Mouse (Mus musculus) limb, embryonic 14.5 days (tissue): Measurements from ENCODE around the gene Ift27. TPM values are rescaled to one million over a fixed set of nuclear protein-coding genes. Genes with fewer than 3 reads are reported as not detected.

Source experiments
- ATAC-seq: fragments of 200-750 bp; cut with Nextera tagmentation; 2 replicates; pipeline ENCODE4 v1.8.0; 2017; ENCODE audit warnings: low read depth, moderate number of reproducible peaks, moderate TSS enrichment; ENCODE audit not compliant: low FRiP score
- DNase-seq: peaks from one replicate; pipeline ENCODE4 v3.0.0-alpha.2; 2015; ENCODE audit warnings: low spot score
- H3K27ac ChIP-seq: fragments of 300-500 bp; sonication (generic); replicated peaks from 2 replicates; pipeline ENCODE4 v1.5.1; 2014; ENCODE audit warnings: low read depth, mild to moderate bottlenecking, low read length, moderate library complexity, mixed read lengths
- H3K27me3 ChIP-seq: fragments of 300-500 bp; sonication (generic); 2 replicates; pipeline ENCODE4 v1.6.1; 2014; ENCODE audit warnings: low read length, mixed read lengths; ENCODE audit not compliant: control insufficient read depth, insufficient read depth
- H3K36me3 ChIP-seq: fragments of 300-500 bp; sonication (generic); 2 replicates; pipeline ENCODE4 v1.6.1; 2014; ENCODE audit warnings: mild to moderate bottlenecking, low read length, moderate library complexity, mixed read lengths; ENCODE audit not compliant: control insufficient read depth, insufficient read depth
- H3K4me1 ChIP-seq: fragments of 300-500 bp; sonication (generic); 2 replicates; pipeline ENCODE4 v1.6.1; 2014; ENCODE audit warnings: antibody characterized with exemption, low read length, mixed read lengths; ENCODE audit not compliant: control insufficient read depth, insufficient read depth
- H3K4me2 ChIP-seq: fragments of 300-500 bp; sonication (generic); replicated peaks from 2 replicates; pipeline ENCODE4 v1.6.1; 2014; ENCODE audit warnings: low read depth, mild to moderate bottlenecking, low read length, moderate library complexity; ENCODE audit not compliant: severe bottlenecking
- H3K4me3 ChIP-seq: fragments of 300-500 bp; sonication (generic); replicated peaks from 2 replicates; pipeline ENCODE4 v1.5.1; 2014; ENCODE audit warnings: low read length
- H3K9ac ChIP-seq: fragments of 300-500 bp; sonication (generic); 2 replicates; pipeline ENCODE4 v1.6.1; 2014; ENCODE audit warnings: mild to moderate bottlenecking, low read depth, low read length, moderate library complexity; ENCODE audit not compliant: severe bottlenecking
- H3K9me3 ChIP-seq: fragments of 300-500 bp; sonication (generic); 2 replicates; pipeline ENCODE4 v1.6.1; 2016; ENCODE audit warnings: low read length; ENCODE audit not compliant: control insufficient read depth
- POLR2A ChIP-seq: fragments of 200-500 bp; IDR thresholded peaks from 2 replicates; pipeline ENCODE4 v1.8.0; 2012; ENCODE audit warnings: inconsistent platforms, mild to moderate bottlenecking, moderate library complexity, borderline replicate concordance; ENCODE audit not compliant: insufficient read depth, insufficient read length; ENCODE audit errors: extremely low read depth
- WGBS: fragments of 180-500 bp; shearing (Covaris S2); extraction: QIAGEN DNeasy Blood & Tissue Kit; methylation state at CpG from one replicate; pipeline ENCODE4 v1.1.7; 2014; 5-methylcytosine and 5-hydroxymethylcytosine counted together
- polyA plus RNA-seq, 2 experiments: library from polyadenylated mRNA; depleted of rRNA in 1 of 2; stranded (reverse) in 1 of 2; unstranded in 1 of 2; fragments of >200 nt; fragmentation: Nextera tagmentation in 1 of 2; extraction: Ambion mirVana in 1 of 2; gene quantifications; 2 replicates each; pipeline versions ENCODE4 v1.2.1 to v1.2.3; 2012 to 2014

The Ift27 gene
- polyA plus RNA-seq, 2 experiments: 45.3 to 98.1 TPM

- Histone ChIP-seq H3K9me3 (no peaks in the 10 kb centered on the region), H3K4me1 (no peaks in the 10 kb centered on the region), H3K4me3 (no peak overlapping the region), H3K9ac (no peak overlapping the region), H3K27ac (no peak overlapping the region), H3K36me3 (no peaks in the 10 kb centered on the region), H3K27me3 (no peaks in the 10 kb centered on the region), H3K4me2 (no peak overlapping the region)
- no peak for ATAC-seq
- WGBS: 79% methylated on average over 3 of the region's 3 CpGs
- no peak for TF ChIP-seq POLR2A
- no peak for DNase-seq
These were observed 14.6 kb upstream of the Ift27 start for GRCm38 (mm10) chr15:78188546-78188945.

- H3K27ac ChIP-seq: no peak overlapping the region
- H3K9ac ChIP-seq: no peak overlapping the region
- ATAC-seq (no peak), DNase-seq (no peak)
- H3K36me3 ChIP-seq: no peaks in the 10 kb centered on the region
- WGBS: 54% methylated on average over 5 of the region's 5 CpGs
- TF ChIP-seq POLR2A: no peak
- no peak overlapping the region for H3K4me2 ChIP-seq
- H3K4me1 ChIP-seq: no peaks in the 10 kb centered on the region
- H3K27me3 ChIP-seq: 0 out of 2 replicates have a peak, but pooled peaks cover 6% of the 10 kb centered on the region
- no peak overlapping the region for H3K4me3 ChIP-seq
- no peaks in the 10 kb centered on the region for H3K9me3 ChIP-seq
These were observed 13.0 kb upstream of the Ift27 start for GRCm38 (mm10) chr15:78186906-78187305.

GRCm38 (mm10) chr15:78185609-78186008 lies 11.7 kb upstream of the Ift27 start:
- H3K9me3 ChIP-seq: no peaks in the 10 kb centered on the region
- H3K27ac ChIP-seq: no peak overlapping the region
- H3K4me3 ChIP-seq: no peak overlapping the region
- DNase-seq (no peak), ATAC-seq (no peak)
- 0 out of 2 replicates have a peak, but pooled peaks cover 6% of the 10 kb centered on the region for H3K27me3 ChIP-seq
- no peaks in the 10 kb centered on the region for H3K36me3 ChIP-seq
- WGBS: 88% methylated on average over 4 of the region's 4 CpGs
- H3K9ac ChIP-seq: no peak overlapping the region
- H3K4me2 ChIP-seq: no peak overlapping the region
- TF ChIP-seq POLR2A: no peak
- no peaks in the 10 kb centered on the region for H3K4me1 ChIP-seq

DNA sequence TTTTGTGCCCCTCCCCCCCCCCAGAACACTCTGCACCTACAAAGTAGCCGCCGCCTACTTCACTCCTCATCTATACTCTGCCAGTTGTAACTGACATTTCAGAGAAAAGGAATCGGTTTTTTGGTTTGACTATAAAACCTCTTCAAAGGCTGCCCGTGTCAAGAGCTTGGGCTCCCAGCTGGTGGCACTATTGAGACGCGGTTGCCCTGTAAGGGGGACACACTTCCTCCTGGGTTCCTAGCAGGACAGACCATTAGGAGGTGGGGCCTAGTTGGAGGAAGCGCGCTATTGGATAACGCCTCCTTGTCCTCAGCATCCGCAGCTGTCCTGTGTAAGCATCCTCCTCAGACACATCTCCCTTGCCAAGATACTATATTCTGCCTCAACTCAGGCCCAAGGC lies 10.9 kb upstream of the Ift27 start:
- Histone ChIP-seq H3K4me2 (no peak overlapping the region), H3K36me3 (no peaks in the 10 kb centered on the region), H3K4me3 (no peak overlapping the region), H3K4me1 (no peaks in the 10 kb centered on the region), H3K9me3 (no peaks in the 10 kb centered on the region), H3K9ac (no peak overlapping the region), H3K27me3 (0 out of 2 replicates have a peak, but pooled peaks cover 6% of the 10 kb centered on the region), H3K27ac (no peak overlapping the region)
- no peak for TF ChIP-seq POLR2A
- no peak for ATAC-seq
- DNase-seq: peak; percentile 52
- 1% methylated on average over 10 of the region's 10 CpGs for WGBS

DNA sequence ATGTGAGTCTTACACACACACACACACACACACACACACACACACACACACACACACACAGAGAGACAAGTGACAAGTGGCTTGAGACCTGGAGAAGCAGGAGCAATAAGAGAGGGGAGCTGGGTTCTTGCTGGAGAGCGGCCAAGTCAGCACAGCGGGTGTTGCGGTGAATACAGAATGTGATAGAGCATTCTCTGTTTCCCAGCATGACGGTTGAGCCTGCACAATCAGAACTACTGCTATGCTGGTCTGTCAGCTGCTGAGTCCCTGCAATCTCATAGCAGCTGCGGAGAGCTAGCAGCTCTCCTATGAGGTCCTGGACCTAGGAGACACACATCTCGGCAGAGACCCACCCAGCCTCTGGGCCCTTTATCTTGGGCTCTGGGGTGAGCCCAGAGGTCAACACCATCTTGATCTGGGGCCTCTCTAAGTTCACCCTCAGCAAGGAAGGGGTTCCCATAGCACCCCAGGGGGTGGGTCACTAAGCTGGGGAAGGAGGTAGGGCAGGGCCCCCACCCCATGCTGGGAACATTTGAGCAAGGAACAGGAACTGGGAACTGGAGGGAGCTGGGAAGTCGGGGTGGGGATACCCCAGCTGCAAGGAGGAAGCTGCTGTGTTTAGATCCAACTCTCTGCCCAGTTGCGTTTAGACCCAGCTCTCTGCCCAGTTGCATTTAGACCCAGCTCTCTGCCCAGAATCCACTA lies 7.9 kb upstream of the Ift27 start:
- Histone ChIP-seq H3K4me3 (no peak overlapping the region), H3K4me1 (no peaks in the 10 kb centered on the region), H3K4me2 (no peak overlapping the region), H3K27me3 (0 out of 2 replicates have a peak, but pooled peaks cover 6% of the 10 kb centered on the region), H3K9me3 (no peaks in the 10 kb centered on the region), H3K36me3 (no peaks in the 10 kb centered on the region), H3K9ac (no peak overlapping the region), H3K27ac (no peak overlapping the region)
- ATAC-seq (0 out of 2 replicates have a peak, but pooled peaks have one; percentile 45), DNase-seq (peak; percentile 54)
- TF ChIP-seq POLR2A: no peak
- 41% methylated on average over 7 of the region's 8 CpGs for WGBS

- DNase-seq (no peak), ATAC-seq (no peak)
- no peak overlapping the region for H3K27ac ChIP-seq
These were observed 5.9 kb upstream of the Ift27 start for GRCm38 (mm10) chr15:78179775-78180174.

More at GRCm38 (mm10) chr15:78179775-78180174, 5.9 kb upstream of the Ift27 start:
- Histone ChIP-seq H3K27me3 (0 out of 2 replicates have a peak, but pooled peaks cover 6% of the 10 kb centered on the region), H3K4me1 (no peaks in the 10 kb centered on the region), H3K36me3 (no peaks in the 10 kb centered on the region), H3K4me3 (no peak overlapping the region), H3K9me3 (no peaks in the 10 kb centered on the region), H3K4me2 (no peak overlapping the region), H3K9ac (no peak overlapping the region)
- WGBS: 65% methylated on average over 3 of the region's 3 CpGs
- no peak for TF ChIP-seq POLR2A
